Mouse (Mus musculus) heart, embryonic 16.5 days (tissue): ENCODE measurements around the gene Tmem50b. TPM values are rescaled to one million over a fixed set of nuclear protein-coding genes. Genes with fewer than 3 reads are reported as not detected.
A peak's percentile ranks its signal among the peaks of the same experiment; 100 is the strongest.
"Not testable (repeated sequence)": the region's sequence is repeated elsewhere in the genome, so short reads cannot be mapped to it uniquely, and the experiment has no call there.

Source experiments
- ATAC-seq: fragments of 200-750 bp; cut with Nextera tagmentation; replicated peaks from 2 replicates; pipeline ENCODE4 v1.8.0; 2017; ENCODE audit warnings: moderate number of reproducible peaks; ENCODE audit not compliant: insufficient read depth, low FRiP score; ENCODE audit errors: extremely low read depth
- H3K27ac ChIP-seq: fragments of 300-500 bp; sonication (generic); 2 replicates; pipeline ENCODE4 v1.5.1; 2014; ENCODE audit warnings: mild to moderate bottlenecking, low read length, control low read depth, moderate library complexity
- H3K27me3 ChIP-seq: fragments of 300-500 bp; sonication (generic); 2 replicates; pipeline ENCODE4 v1.6.1; 2014; ENCODE audit warnings: low read length, mixed read lengths; ENCODE audit not compliant: control insufficient read depth, insufficient read depth
- H3K36me3 ChIP-seq: fragments of 300-500 bp; sonication (generic); 2 replicates; pipeline ENCODE4 v1.6.1; 2014; ENCODE audit not compliant: control insufficient read depth, insufficient read depth
- H3K4me1 ChIP-seq: fragments of 300-500 bp; sonication (generic); 2 replicates; pipeline ENCODE4 v1.6.1; 2014; ENCODE audit warnings: low read length, mixed read lengths; ENCODE audit not compliant: control insufficient read depth, insufficient read depth
- H3K4me2 ChIP-seq: fragments of 300-500 bp; sonication (generic); 2 replicates; pipeline ENCODE4 v1.6.1; 2014; ENCODE audit warnings: low read depth, mild to moderate bottlenecking, control low read depth, low read length
- H3K4me3 ChIP-seq: fragments of 300-500 bp; sonication (generic); 2 replicates; pipeline ENCODE4 v1.5.1; 2014; ENCODE audit warnings: mild to moderate bottlenecking, control low read depth, low read length
- H3K9ac ChIP-seq: fragments of 300-500 bp; sonication (generic); 2 replicates; pipeline ENCODE4 v1.6.1; 2014; ENCODE audit warnings: low read length, control low read depth
- H3K9me3 ChIP-seq: fragments of 300-500 bp; sonication (generic); replicated peaks from 2 replicates; pipeline ENCODE4 v1.6.1; 2016; ENCODE audit warnings: low read length; ENCODE audit not compliant: control insufficient read depth
- WGBS: fragments of 180-500 bp; shearing (Covaris S2); extraction: QIAGEN DNeasy Blood & Tissue Kit; methylation state at CpG from one replicate; pipeline ENCODE4 v1.1.7; 2014; 5-methylcytosine and 5-hydroxymethylcytosine counted together
- polyA plus RNA-seq: library from polyadenylated mRNA; unstranded; fragments of >200 nt; fragmentation: Nextera tagmentation; extraction: Ambion mirVana; gene quantifications from 2 replicates; pipeline ENCODE4 v1.2.1, GENCODE M21; 2015

Tmem50b gene
- polyA plus RNA-seq, result 67.4 and 74.5 TPM in 2 replicates

GRCm38 (mm10) chr16:91597672-91598010 is at the start of gene Tmem50b:
Gene Tmem50b (minus strand): TSS chr16:91597800.
- H3K4me1 ChIP-seq, result peaks cover 9% of the 10 kb centered on the region
- WGBS, result under 1% methylated on average over 34 of the region's 34 CpGs
- peak within 1 kb of the TSS; percentile 76 for H3K27ac ChIP-seq

DNA sequence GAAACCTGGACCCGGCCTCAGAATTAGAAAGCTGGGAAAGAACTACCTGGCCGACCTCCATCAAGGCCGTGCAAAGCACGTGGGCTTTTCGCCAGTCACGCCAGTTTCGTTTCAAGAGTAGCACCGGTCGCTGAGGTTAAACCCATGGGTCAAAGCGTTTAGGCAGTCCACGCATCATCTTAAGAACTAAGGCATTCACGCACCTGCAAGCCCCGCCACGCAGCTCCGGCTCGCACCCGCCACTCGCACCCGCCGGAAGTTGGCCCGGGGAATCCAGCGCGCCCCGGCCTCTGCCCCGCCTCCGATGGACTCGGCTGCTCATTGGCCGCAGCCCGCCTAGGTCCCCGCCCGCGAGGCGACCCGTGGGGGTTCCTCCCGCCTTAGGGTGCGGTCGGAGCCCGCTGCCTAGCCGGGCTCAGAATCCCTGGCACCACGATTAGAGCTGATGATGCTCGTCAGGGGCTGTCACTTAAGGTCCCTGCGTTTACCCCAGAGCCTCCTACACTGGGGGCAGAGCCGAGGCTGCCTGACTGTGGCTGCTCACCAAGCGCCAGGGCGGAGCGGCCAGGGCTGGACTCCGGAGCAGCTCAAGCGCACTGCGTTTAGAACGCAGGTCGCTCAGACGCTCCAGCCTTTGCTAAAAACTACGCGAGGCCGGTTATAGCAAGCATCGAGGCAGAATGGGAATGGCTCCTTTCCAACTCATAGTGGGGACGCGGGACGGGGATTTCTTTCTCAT is 49.2 kb upstream of the Tmem50b start, which contains the start of gene Gart:
Gart (minus strand) TSS at position 272 of the 739 bp plus-strand sequence.
- peaks cover 10% of the 10 kb centered on the region for H3K36me3 ChIP-seq
- peak; percentile 85 for ATAC-seq
- peak within 1 kb of the TSS; percentile 100 for H3K27ac ChIP-seq
- peak within 1 kb of the TSS; percentile 72 for H3K4me3 ChIP-seq
- peak within 1 kb of the TSS; percentile 93 for H3K9ac ChIP-seq
- peaks cover 12% of the 10 kb centered on the region for H3K4me1 ChIP-seq
- H3K27me3 ChIP-seq, result no peaks in the 10 kb centered on the region
- H3K4me2 ChIP-seq, result peak within 1 kb of the TSS; percentile 82
- WGBS, result under 1% methylated on average over 58 of the region's 59 CpGs
- H3K9me3 ChIP-seq, result no peaks in the 10 kb centered on the region

More at GRCm38 (mm10) chr16:91597672-91598010, at the start of gene Tmem50b:
- peak; percentile 99 for ATAC-seq
- Histone ChIP-seq H3K9me3 (no peaks in the 10 kb centered on the region), H3K36me3 (no peaks in the 10 kb centered on the region), H3K9ac (peak within 1 kb of the TSS; percentile 88), H3K4me3 (peak within 1 kb of the TSS; percentile 89), H3K27me3 (no peaks in the 10 kb centered on the region), H3K4me2 (peak within 1 kb of the TSS; percentile 95)

- H3K4me2 ChIP-seq, result peak overlapping the region; percentile 82
- H3K36me3 ChIP-seq, result peaks cover 15% of the 10 kb centered on the region
- peak overlapping the region; percentile 72 for H3K4me3 ChIP-seq
- peaks cover 12% of the 10 kb centered on the region for H3K4me1 ChIP-seq
- peak overlapping the region; percentile 100 for H3K27ac ChIP-seq
- WGBS, result 1% methylated on average over 11 of the region's 11 CpGs
- H3K9me3 ChIP-seq, result no peaks in the 10 kb centered on the region
- H3K27me3 ChIP-seq, result no peaks in the 10 kb centered on the region
- peak overlapping the region; percentile 93 for H3K9ac ChIP-seq
- ATAC-seq, result no peak
These were observed 48.5 kb upstream of the Tmem50b start for GRCm38 (mm10) chr16:91645995-91646602.

DNA sequence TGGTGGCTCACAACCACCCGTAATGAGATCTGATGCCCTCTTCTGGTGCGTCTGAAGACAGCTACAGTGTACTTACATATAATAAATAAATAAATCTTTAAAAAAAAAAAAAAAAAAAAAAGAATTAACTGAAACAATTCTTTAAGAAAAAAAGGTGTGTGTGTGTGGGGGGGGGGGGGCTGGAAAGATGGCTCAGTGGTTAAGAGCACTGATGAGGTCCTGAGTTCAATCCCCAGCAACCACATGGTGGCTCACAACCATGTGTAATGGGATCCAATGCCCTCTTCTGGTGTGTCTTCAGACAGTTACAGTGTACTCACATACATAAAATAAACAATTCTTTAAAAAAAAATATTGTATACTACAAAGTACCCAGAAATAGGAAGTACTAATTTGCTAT is 47.8 kb upstream of the Tmem50b start:
- H3K27ac ChIP-seq, H3K4me2 ChIP-seq, H3K4me3 ChIP-seq, ATAC-seq, H3K9me3 ChIP-seq, H3K9ac ChIP-seq, H3K27me3 ChIP-seq: not testable (repeated sequence)
- H3K36me3 ChIP-seq, result peaks cover 16% of the 10 kb centered on the region
- WGBS, result no CpG with 5 or more reads among the region's 2 CpGs
- peaks cover 12% of the 10 kb centered on the region for H3K4me1 ChIP-seq

- Histone ChIP-seq H3K27me3 (no peaks in the 10 kb centered on the region), H3K27ac (no peak overlapping the region), H3K4me1 (peaks cover 10% of the 10 kb centered on the region), H3K4me3 (no peak overlapping the region), H3K9me3 (no peaks in the 10 kb centered on the region), H3K36me3 (peaks cover 16% of the 10 kb centered on the region), H3K9ac (no peak overlapping the region), H3K4me2 (no peak overlapping the region)
- no peak for ATAC-seq
- 75% methylated on average over 2 of the region's 2 CpGs for WGBS
These were observed 47.3 kb upstream of the Tmem50b start for GRCm38 (mm10) chr16:91644901-91645300.

GRCm38 (mm10) chr16:91640171-91640570 is 42.6 kb upstream of the Tmem50b start:
- ATAC-seq, result no peak
- 90% methylated on average over 8 of the region's 8 CpGs for WGBS
- Histone ChIP-seq H3K27me3 (no peaks in the 10 kb centered on the region), H3K9me3 (no peaks in the 10 kb centered on the region), H3K27ac (no peak overlapping the region), H3K4me3 (no peak overlapping the region), H3K36me3 (peaks cover 51% of the 10 kb centered on the region), H3K4me2 (no peak overlapping the region), H3K9ac (no peak overlapping the region), H3K4me1 (0 out of 2 replicates have a peak, but pooled peaks cover 3% of the 10 kb centered on the region)

DNA sequence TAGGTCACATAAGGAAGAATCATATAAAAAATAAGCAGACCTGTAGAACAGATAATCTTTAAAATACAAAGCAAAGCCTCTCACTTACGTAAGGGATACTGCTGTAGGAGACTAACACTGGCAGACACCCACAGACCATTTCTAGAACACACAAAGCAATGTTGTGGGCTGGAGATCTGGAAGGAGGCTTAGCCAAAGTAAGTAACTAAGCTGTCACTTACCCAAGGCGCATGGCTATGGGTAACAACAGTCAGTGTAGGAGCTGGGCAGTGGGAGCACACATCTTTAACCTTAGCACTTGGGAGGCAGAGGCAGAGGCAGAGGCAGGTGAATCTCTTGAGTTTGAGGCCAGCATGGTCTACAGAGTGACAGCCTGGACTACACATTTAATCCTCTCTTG is 42.0 kb upstream of the Tmem50b start:
- peaks cover 55% of the 10 kb centered on the region for H3K36me3 ChIP-seq
- H3K4me3 ChIP-seq, result no peak overlapping the region
- WGBS, result 95% methylated on average over 2 of the region's 2 CpGs

DNA sequence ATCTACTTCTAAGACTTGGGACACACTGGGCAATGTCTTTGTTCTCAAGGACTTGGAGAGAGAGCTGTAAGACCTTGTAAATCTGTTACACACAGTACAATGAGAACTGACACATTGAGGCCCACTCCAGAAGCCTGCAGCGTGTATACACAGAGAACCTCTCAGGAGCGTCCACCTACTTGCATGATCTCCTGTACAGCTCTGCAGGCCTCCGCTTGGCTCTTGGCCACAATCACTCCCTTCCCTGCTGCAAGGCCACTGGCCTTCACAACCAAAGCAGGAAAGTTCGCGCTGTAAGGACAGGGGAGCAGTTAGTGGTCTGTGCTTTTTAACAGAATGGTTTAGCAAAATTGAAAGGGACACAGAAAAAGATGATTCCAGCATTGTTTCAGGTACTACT is 41.6 kb upstream of the Tmem50b start:
- ATAC-seq, result no peak
- H3K27me3 ChIP-seq, result no peaks in the 10 kb centered on the region
- WGBS, result 91% methylated on average over 5 of the region's 5 CpGs

More for the DNA sequence above, 42.0 kb upstream of the Tmem50b start:
- no peak overlapping the region for H3K4me2 ChIP-seq
- no peak overlapping the region for H3K9ac ChIP-seq
- H3K9me3 ChIP-seq, result no peaks in the 10 kb centered on the region
- no peaks in the 10 kb centered on the region for H3K4me1 ChIP-seq
- no peak overlapping the region for H3K27ac ChIP-seq
- no peak for ATAC-seq
- H3K27me3 ChIP-seq, result no peaks in the 10 kb centered on the region

GRCm38 (mm10) chr16:91633641-91634040 is 36.0 kb upstream of the Tmem50b start:
- Histone ChIP-seq H3K4me2 (no peak overlapping the region), H3K27ac (no peak overlapping the region), H3K4me3 (no peak overlapping the region), H3K27me3 (no peaks in the 10 kb centered on the region), H3K4me1 (no peaks in the 10 kb centered on the region), H3K9me3 (no peaks in the 10 kb centered on the region), H3K36me3 (peaks cover 59% of the 10 kb centered on the region), H3K9ac (no peak overlapping the region)
- WGBS, result 82% methylated on average over 12 of the region's 12 CpGs
- ATAC-seq, result no peak

More for the DNA sequence above, 41.6 kb upstream of the Tmem50b start:
- H3K9ac ChIP-seq, result no peak overlapping the region
- no peak overlapping the region for H3K4me2 ChIP-seq
- no peak overlapping the region for H3K27ac ChIP-seq
- H3K9me3 ChIP-seq, result no peaks in the 10 kb centered on the region
- H3K4me3 ChIP-seq, result no peak overlapping the region
- H3K36me3 ChIP-seq, result peaks cover 55% of the 10 kb centered on the region
- H3K4me1 ChIP-seq, result no peaks in the 10 kb centered on the region
